Mouse (Mus musculus) lung, embryonic 15.5 days (tissue): Measurements from ENCODE around the gene Dennd1a. TPM values are rescaled to one million over a fixed set of nuclear protein-coding genes. Genes with fewer than 3 reads are reported as not detected.

ENCODE experiments used
- ATAC-seq: fragments of 200-750 bp; cut with Nextera tagmentation; 2 replicates; pipeline ENCODE4 v1.8.0; 2017; ENCODE audit warnings: moderate number of reproducible peaks, borderline replicate concordance; ENCODE audit not compliant: low FRiP score, low TSS enrichment; ENCODE audit errors: extremely low read depth
- H3K27ac ChIP-seq: fragments of 300-500 bp; sonication (generic); 2 replicates; pipeline ENCODE4 v1.5.1; 2015; ENCODE audit warnings: moderate library complexity, mild to moderate bottlenecking, inconsistent platforms
- H3K27me3 ChIP-seq: fragments of 300-500 bp; sonication (generic); 2 replicates; pipeline ENCODE4 v1.6.1; 2015; ENCODE audit warnings: inconsistent platforms
- H3K36me3 ChIP-seq: fragments of 300-500 bp; sonication (generic); 2 replicates; pipeline ENCODE4 v1.6.1; 2015; ENCODE audit warnings: inconsistent platforms
- H3K4me1 ChIP-seq: fragments of 300-500 bp; sonication (generic); 2 replicates; pipeline ENCODE4 v1.6.1; 2015; ENCODE audit warnings: inconsistent platforms
- H3K4me2 ChIP-seq: fragments of 300-500 bp; sonication (generic); 2 replicates; pipeline ENCODE4 v1.6.1; 2015; ENCODE audit warnings: inconsistent platforms, mild to moderate bottlenecking, moderate library complexity
- H3K4me3 ChIP-seq: fragments of 300-500 bp; sonication (generic); 2 replicates; pipeline ENCODE4 v1.5.1; 2015; ENCODE audit warnings: mild to moderate bottlenecking, inconsistent platforms
- H3K9ac ChIP-seq: fragments of 300-500 bp; sonication (generic); 2 replicates; pipeline ENCODE4 v1.6.1; 2015; ENCODE audit warnings: inconsistent platforms
- H3K9me3 ChIP-seq: fragments of 300-500 bp; sonication (generic); 2 replicates; pipeline ENCODE4 v1.6.1; 2016; ENCODE audit warnings: inconsistent platforms
- WGBS: fragments of 180-500 bp; shearing (Covaris S2); methylation state at CpG from one replicate; pipeline ENCODE4 v1.1.7; 2015; 5-methylcytosine and 5-hydroxymethylcytosine counted together
- polyA plus RNA-seq: library from polyadenylated mRNA; unstranded; fragments of >200 nt; fragmentation: Nextera tagmentation; extraction: Ambion mirVana; gene quantifications from 2 replicates; pipeline ENCODE4 v1.2.1, GENCODE M21; 2015

Dennd1a gene
- polyA plus RNA-seq, 1 experiment from 2014 or later, result 12.0 TPM

- Histone ChIP-seq H3K36me3 (no peaks in the 10 kb centered on the region), H3K4me3 (no peak overlapping the region), H3K27ac (no peak overlapping the region), H3K4me1 (no peaks in the 10 kb centered on the region), H3K27me3 (no peaks in the 10 kb centered on the region), H3K9me3 (no peaks in the 10 kb centered on the region), H3K4me2 (no peak overlapping the region), H3K9ac (no peak overlapping the region)
- WGBS, result 70% methylated on average over 2 of the region's 2 CpGs
- ATAC-seq, result no peak
These were observed 100.8 kb downstream of the Dennd1a start for GRCm38 (mm10) chr2:38186438-38186837.

- Histone ChIP-seq H3K27me3 (no peaks in the 10 kb centered on the region), H3K9me3 (no peaks in the 10 kb centered on the region), H3K36me3 (no peaks in the 10 kb centered on the region), H3K4me2 (no peak overlapping the region), H3K27ac (no peak overlapping the region), H3K4me1 (no peaks in the 10 kb centered on the region), H3K4me3 (no peak overlapping the region), H3K9ac (no peak overlapping the region)
- WGBS, result 71% methylated on average over 3 of the region's 3 CpGs
- ATAC-seq, result no peak
These were observed 102.2 kb downstream of the Dennd1a start for GRCm38 (mm10) chr2:38184977-38185376.

GRCm38 (mm10) chr2:38183881-38184280 is 103.3 kb downstream of the Dennd1a start:
- 62% methylated on average over 1 of the region's 1 CpGs for WGBS
- Histone ChIP-seq H3K4me1 (no peaks in the 10 kb centered on the region), H3K4me2 (no peak overlapping the region), H3K9ac (no peak overlapping the region), H3K27me3 (no peaks in the 10 kb centered on the region), H3K36me3 (no peaks in the 10 kb centered on the region), H3K27ac (no peak overlapping the region), H3K9me3 (no peaks in the 10 kb centered on the region), H3K4me3 (no peak overlapping the region)
- ATAC-seq, result no peak

- WGBS, result 83% methylated on average over 1 of the region's 1 CpGs
- ATAC-seq, result no peak
These were observed 104.9 kb downstream of the Dennd1a start for GRCm38 (mm10) chr2:38182283-38182682.

GRCm38 (mm10) chr2:38177583-38177978 is 109.6 kb downstream of the Dennd1a start:
- Histone ChIP-seq H3K36me3 (no peaks in the 10 kb centered on the region), H3K4me3 (no peak overlapping the region), H3K4me1 (peaks cover 7% of the 10 kb centered on the region; the same call in 1 of the 2 replicates), H3K9me3 (no peaks in the 10 kb centered on the region), H3K27me3 (no peaks in the 10 kb centered on the region), H3K27ac (no peak overlapping the region), H3K9ac (no peak overlapping the region), H3K4me2 (no peak overlapping the region)
- no peak for ATAC-seq

More at GRCm38 (mm10) chr2:38182283-38182682, 104.9 kb downstream of the Dennd1a start:
- Histone ChIP-seq H3K4me2 (no peak overlapping the region), H3K4me1 (peaks cover 4% of the 10 kb centered on the region; the same call in 1 of the 2 replicates), H3K36me3 (no peaks in the 10 kb centered on the region), H3K4me3 (no peak overlapping the region), H3K27me3 (no peaks in the 10 kb centered on the region), H3K9me3 (no peaks in the 10 kb centered on the region), H3K27ac (no peak overlapping the region), H3K9ac (no peak overlapping the region)

- 48% methylated on average over 4 of the region's 4 CpGs for WGBS
- H3K36me3 ChIP-seq, result no peaks in the 10 kb centered on the region
- H3K4me2 ChIP-seq, result no peak overlapping the region
- H3K9ac ChIP-seq, result no peak overlapping the region
- H3K9me3 ChIP-seq, result no peaks in the 10 kb centered on the region
- no peaks in the 10 kb centered on the region for H3K27me3 ChIP-seq
- peaks cover 7% of the 10 kb centered on the region; the same call in 1 of the 2 replicates for H3K4me1 ChIP-seq
- ATAC-seq, result no peak
- no peak overlapping the region for H3K4me3 ChIP-seq
- H3K27ac ChIP-seq, result no peak overlapping the region
These were observed 110.2 kb downstream of the Dennd1a start for GRCm38 (mm10) chr2:38176870-38177582.

GRCm38 (mm10) chr2:38175276-38175675 is 111.9 kb downstream of the Dennd1a start:
- Histone ChIP-seq H3K27me3 (no peaks in the 10 kb centered on the region), H3K36me3 (no peaks in the 10 kb centered on the region), H3K9me3 (no peaks in the 10 kb centered on the region), H3K9ac (no peak overlapping the region), H3K4me1 (peaks cover 7% of the 10 kb centered on the region; the same call in 1 of the 2 replicates), H3K4me2 (no peak overlapping the region), H3K4me3 (no peak overlapping the region), H3K27ac (no peak overlapping the region)
- ATAC-seq, result no peak

GRCm38 (mm10) chr2:38168606-38169005 is 118.6 kb downstream of the Dennd1a start:
- no peaks in the 10 kb centered on the region for H3K36me3 ChIP-seq
- H3K4me2 ChIP-seq, result no peak overlapping the region
- H3K9me3 ChIP-seq, result no peaks in the 10 kb centered on the region
- ATAC-seq, result no peak
- no peaks in the 10 kb centered on the region for H3K27me3 ChIP-seq
- no peaks in the 10 kb centered on the region for H3K4me1 ChIP-seq
- no peak overlapping the region for H3K27ac ChIP-seq
- no peak overlapping the region for H3K9ac ChIP-seq
- WGBS, result 53% methylated on average over 3 of the region's 3 CpGs
- no peak overlapping the region for H3K4me3 ChIP-seq

GRCm38 (mm10) chr2:38165966-38166365 is 121.2 kb downstream of the Dennd1a start:
- no peak overlapping the region for H3K4me3 ChIP-seq
- H3K9me3 ChIP-seq, result no peaks in the 10 kb centered on the region
- no peak overlapping the region for H3K27ac ChIP-seq
- no peak overlapping the region for H3K4me2 ChIP-seq
- no peaks in the 10 kb centered on the region for H3K27me3 ChIP-seq
- H3K36me3 ChIP-seq, result no peaks in the 10 kb centered on the region
- no peaks in the 10 kb centered on the region for H3K4me1 ChIP-seq
- no peak for ATAC-seq
- no peak overlapping the region for H3K9ac ChIP-seq
- WGBS, result 79% methylated on average over 5 of the region's 5 CpGs

- H3K4me3 ChIP-seq, result no peak overlapping the region
- H3K27ac ChIP-seq, result no peak overlapping the region
- WGBS, result 64% methylated on average over 5 of the region's 5 CpGs
- no peaks in the 10 kb centered on the region for H3K9me3 ChIP-seq
- no peak overlapping the region for H3K9ac ChIP-seq
- H3K36me3 ChIP-seq, result no peaks in the 10 kb centered on the region
- no peak for ATAC-seq
- no peak overlapping the region for H3K4me2 ChIP-seq
- no peaks in the 10 kb centered on the region for H3K4me1 ChIP-seq
- no peaks in the 10 kb centered on the region for H3K27me3 ChIP-seq
These were observed 122.7 kb downstream of the Dennd1a start for GRCm38 (mm10) chr2:38164326-38165035.

GRCm38 (mm10) chr2:38162486-38162885 is 124.7 kb downstream of the Dennd1a start:
- WGBS, result 86% methylated on average over 3 of the region's 3 CpGs
- no peak overlapping the region for H3K4me3 ChIP-seq
- no peak overlapping the region for H3K27ac ChIP-seq
- no peak for ATAC-seq
- H3K4me1 ChIP-seq, result no peaks in the 10 kb centered on the region
- H3K9me3 ChIP-seq, result no peaks in the 10 kb centered on the region
- H3K4me2 ChIP-seq, result no peak overlapping the region
- H3K36me3 ChIP-seq, result no peaks in the 10 kb centered on the region
- no peaks in the 10 kb centered on the region for H3K27me3 ChIP-seq
- H3K9ac ChIP-seq, result no peak overlapping the region

- Histone ChIP-seq H3K27ac (no peak overlapping the region), H3K4me1 (no peaks in the 10 kb centered on the region), H3K9me3 (no peaks in the 10 kb centered on the region), H3K9ac (no peak overlapping the region), H3K4me3 (no peak overlapping the region), H3K27me3 (no peaks in the 10 kb centered on the region), H3K36me3 (no peaks in the 10 kb centered on the region), H3K4me2 (no peak overlapping the region)
- 68% methylated on average over 1 of the region's 1 CpGs for WGBS
- ATAC-seq, result no peak
These were observed 125.7 kb downstream of the Dennd1a start for GRCm38 (mm10) chr2:38161484-38161883.
